Mouse (Mus musculus) limb, embryonic 14.5 days (tissue): ENCODE data around the gene Evi2a. TPM values are rescaled to one million over a fixed set of nuclear protein-coding genes. Genes with fewer than 3 reads are reported as not detected.

Experiments used
- ATAC-seq: fragments of 200-750 bp; cut with Nextera tagmentation; 2 replicates; pipeline ENCODE4 v1.8.0; 2017; ENCODE audit warnings: low read depth, moderate number of reproducible peaks, moderate TSS enrichment; ENCODE audit not compliant: low FRiP score
- DNase-seq: peaks from one replicate; pipeline ENCODE4 v3.0.0-alpha.2; 2015; ENCODE audit warnings: low spot score
- H3K27ac ChIP-seq: fragments of 300-500 bp; sonication (generic); replicated peaks from 2 replicates; pipeline ENCODE4 v1.5.1; 2014; ENCODE audit warnings: low read depth, mild to moderate bottlenecking, low read length, moderate library complexity, mixed read lengths
- H3K27me3 ChIP-seq: fragments of 300-500 bp; sonication (generic); 2 replicates; pipeline ENCODE4 v1.6.1; 2014; ENCODE audit warnings: low read length, mixed read lengths; ENCODE audit not compliant: control insufficient read depth, insufficient read depth
- H3K36me3 ChIP-seq: fragments of 300-500 bp; sonication (generic); 2 replicates; pipeline ENCODE4 v1.6.1; 2014; ENCODE audit warnings: mild to moderate bottlenecking, low read length, moderate library complexity, mixed read lengths; ENCODE audit not compliant: control insufficient read depth, insufficient read depth
- H3K4me1 ChIP-seq: fragments of 300-500 bp; sonication (generic); 2 replicates; pipeline ENCODE4 v1.6.1; 2014; ENCODE audit warnings: antibody characterized with exemption, low read length, mixed read lengths; ENCODE audit not compliant: control insufficient read depth, insufficient read depth
- H3K4me2 ChIP-seq: fragments of 300-500 bp; sonication (generic); replicated peaks from 2 replicates; pipeline ENCODE4 v1.6.1; 2014; ENCODE audit warnings: low read depth, mild to moderate bottlenecking, low read length, moderate library complexity; ENCODE audit not compliant: severe bottlenecking
- H3K4me3 ChIP-seq: fragments of 300-500 bp; sonication (generic); replicated peaks from 2 replicates; pipeline ENCODE4 v1.5.1; 2014; ENCODE audit warnings: low read length
- H3K9ac ChIP-seq: fragments of 300-500 bp; sonication (generic); 2 replicates; pipeline ENCODE4 v1.6.1; 2014; ENCODE audit warnings: mild to moderate bottlenecking, low read depth, low read length, moderate library complexity; ENCODE audit not compliant: severe bottlenecking
- H3K9me3 ChIP-seq: fragments of 300-500 bp; sonication (generic); 2 replicates; pipeline ENCODE4 v1.6.1; 2016; ENCODE audit warnings: low read length; ENCODE audit not compliant: control insufficient read depth
- POLR2A ChIP-seq: fragments of 200-500 bp; IDR thresholded peaks from 2 replicates; pipeline ENCODE4 v1.8.0; 2012; ENCODE audit warnings: inconsistent platforms, mild to moderate bottlenecking, moderate library complexity, borderline replicate concordance; ENCODE audit not compliant: insufficient read depth, insufficient read length; ENCODE audit errors: extremely low read depth
- WGBS: fragments of 180-500 bp; shearing (Covaris S2); extraction: QIAGEN DNeasy Blood & Tissue Kit; methylation state at CpG from one replicate; pipeline ENCODE4 v1.1.7; 2014; 5-methylcytosine and 5-hydroxymethylcytosine counted together
- polyA plus RNA-seq, 2 experiments: library from polyadenylated mRNA; depleted of rRNA in 1 of 2; stranded (reverse) in 1 of 2; unstranded in 1 of 2; fragments of >200 nt; fragmentation: Nextera tagmentation in 1 of 2; extraction: Ambion mirVana in 1 of 2; gene quantifications; 2 replicates each; pipeline versions ENCODE4 v1.2.1 to v1.2.3; 2012 to 2014

The Evi2a gene
- polyA plus RNA-seq (2012; rRNA removed) (4.4 and 6.0 TPM in 2 replicates), polyA plus RNA-seq (2014; fragmentation: Nextera tagmentation; extraction: Ambion mirVana) (5.8 TPM in 2 replicates)

DNA sequence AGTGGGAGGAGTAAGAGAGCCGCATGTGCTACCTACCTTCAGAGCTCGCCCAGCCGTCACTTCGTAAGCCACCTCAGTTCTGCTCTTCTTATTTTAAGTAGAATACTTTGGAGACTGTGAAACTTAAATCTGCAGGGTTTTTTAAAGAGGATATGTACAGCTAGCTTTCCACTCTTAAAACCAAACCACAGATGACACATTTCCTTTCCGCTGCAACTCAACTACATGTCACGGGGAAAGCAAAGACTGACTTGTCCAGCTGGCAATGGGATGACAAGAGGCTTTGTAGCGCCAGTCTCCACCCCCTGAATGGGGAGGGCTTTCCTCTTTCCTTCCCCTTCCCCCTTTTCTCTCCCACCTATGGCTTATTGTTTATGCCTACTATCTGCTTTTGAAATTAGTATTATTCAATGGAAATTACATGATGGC, at the start of gene Evi2a, which contains the start of gene Evi2:
Evi2a (minus strand) TSS at position 277 of the 429 bp plus-strand sequence.
Evi2 (minus strand) TSS at position 257 of the 429 bp plus-strand sequence.
- no peak for TF ChIP-seq POLR2A
- ATAC-seq, result no peak
- Histone ChIP-seq H3K4me1 (peaks cover 4% of the 10 kb centered on the region), H3K4me3 (no peak within 1 kb of the TSS), H3K9ac (no peak within 1 kb of the TSS), H3K27ac (no peak within 1 kb of the TSS), H3K36me3 (peaks cover 34% of the 10 kb centered on the region), H3K4me2 (no peak within 1 kb of the TSS), H3K9me3 (no peaks in the 10 kb centered on the region), H3K27me3 (no peaks in the 10 kb centered on the region)
- WGBS, result 86% methylated on average over 7 of the region's 7 CpGs
- DNase-seq, result no peak

DNA sequence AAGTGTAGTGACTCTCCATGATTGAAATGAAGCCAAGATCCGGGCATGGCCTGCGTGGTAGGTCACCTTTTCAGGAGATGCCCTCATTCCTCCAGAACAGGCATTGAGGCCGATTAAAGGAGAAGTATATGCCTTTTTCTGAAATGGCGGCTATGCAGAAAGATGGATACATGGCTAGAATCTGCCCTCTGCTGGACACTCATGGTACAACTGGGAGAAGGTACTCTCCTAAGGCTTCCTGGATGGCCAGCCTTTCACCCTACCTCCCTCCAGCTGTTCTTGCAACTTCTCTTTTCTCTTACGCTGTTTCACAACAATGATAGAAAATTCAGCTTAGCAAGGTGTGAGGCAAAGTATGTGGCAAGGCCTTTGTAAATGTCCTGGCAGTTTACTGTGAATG, 47.3 kb upstream of the Evi2a start:
- peaks cover 43% of the 10 kb centered on the region for H3K36me3 ChIP-seq
- 59% methylated on average over 5 of the region's 5 CpGs for WGBS
- peak; percentile 78 for DNase-seq

DNA sequence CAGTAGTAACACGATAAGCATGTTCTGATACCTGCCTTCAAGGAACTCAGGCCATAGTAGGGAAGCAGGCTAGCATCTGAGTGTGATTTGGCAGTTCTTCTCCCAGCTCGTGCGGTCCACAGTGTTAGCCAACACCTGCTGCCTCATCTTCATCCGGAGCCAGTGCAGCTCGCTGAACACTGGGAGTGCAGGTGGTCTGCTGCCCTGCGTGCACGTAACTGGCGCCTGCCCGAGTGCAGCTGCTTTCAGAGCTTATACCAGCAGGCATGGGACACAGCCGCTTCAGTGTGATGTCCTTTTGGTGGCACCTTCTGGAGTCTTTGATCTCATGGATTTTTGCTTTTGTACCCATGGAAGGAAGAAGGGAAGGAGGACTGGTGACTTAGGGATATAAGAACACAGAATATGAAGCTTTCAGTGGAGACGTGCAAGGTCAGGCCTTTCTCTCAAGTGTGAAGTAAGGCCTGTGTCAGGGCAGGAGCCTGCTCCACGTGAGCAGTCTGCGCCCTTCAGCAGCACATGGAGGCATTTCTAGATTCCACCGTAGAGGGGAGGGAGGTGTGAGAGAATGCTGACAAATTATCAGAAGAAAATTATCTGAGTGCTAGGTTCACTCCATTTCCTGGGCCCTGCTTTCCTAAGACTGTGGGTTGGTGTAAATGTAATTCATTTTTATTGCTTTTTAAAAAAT, 45.1 kb upstream of the Evi2a start:
- Histone ChIP-seq H3K4me1 (no peaks in the 10 kb centered on the region), H3K4me3 (no peak overlapping the region), H3K27ac (no peak overlapping the region), H3K9me3 (no peaks in the 10 kb centered on the region), H3K27me3 (no peaks in the 10 kb centered on the region), H3K9ac (no peak overlapping the region), H3K4me2 (no peak overlapping the region), H3K36me3 (peaks cover 63% of the 10 kb centered on the region)
- WGBS, result 88% methylated on average over 14 of the region's 14 CpGs
- no peak for ATAC-seq
- no peak for DNase-seq
- TF ChIP-seq POLR2A, result no peak

More for the DNA sequence above, 47.3 kb upstream of the Evi2a start:
- H3K4me3 ChIP-seq, result no peak overlapping the region
- no peak for ATAC-seq
- TF ChIP-seq POLR2A, result no peak
- no peaks in the 10 kb centered on the region for H3K9me3 ChIP-seq
- H3K27ac ChIP-seq, result no peak overlapping the region
- H3K4me1 ChIP-seq, result no peaks in the 10 kb centered on the region
- no peaks in the 10 kb centered on the region for H3K27me3 ChIP-seq
- no peak overlapping the region for H3K9ac ChIP-seq
- H3K4me2 ChIP-seq, result no peak overlapping the region

DNA sequence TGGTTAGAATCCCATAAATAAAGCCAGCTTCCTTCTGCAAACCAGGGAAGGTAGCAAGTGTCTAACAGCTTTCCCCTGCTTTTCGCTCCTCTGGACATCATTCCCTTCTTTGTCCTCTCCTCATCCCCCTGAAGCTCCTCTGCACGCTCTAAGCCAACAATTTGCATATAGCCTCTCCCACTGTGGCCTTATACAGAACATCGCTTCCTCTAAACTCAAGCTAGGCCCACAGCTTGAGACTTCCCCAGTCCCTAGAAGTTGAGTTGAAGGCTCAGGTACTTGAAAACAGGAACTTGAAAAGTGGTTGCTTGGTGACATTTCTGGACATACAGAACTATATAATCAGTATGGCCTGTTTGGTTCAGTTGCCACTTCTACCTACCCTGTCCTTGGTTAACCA, 43.4 kb upstream of the Evi2a start:
- no peak overlapping the region for H3K4me2 ChIP-seq
- peaks cover 76% of the 10 kb centered on the region for H3K36me3 ChIP-seq
- H3K4me1 ChIP-seq, result no peaks in the 10 kb centered on the region
- H3K27ac ChIP-seq, result no peak overlapping the region
- ATAC-seq (no peak), DNase-seq (no peak)
- H3K9ac ChIP-seq, result no peak overlapping the region
- no peaks in the 10 kb centered on the region for H3K27me3 ChIP-seq
- no peak overlapping the region for H3K4me3 ChIP-seq
- TF ChIP-seq POLR2A, result no peak
- WGBS, result 81% methylated on average over 3 of the region's 3 CpGs
- H3K9me3 ChIP-seq, result no peaks in the 10 kb centered on the region

DNA sequence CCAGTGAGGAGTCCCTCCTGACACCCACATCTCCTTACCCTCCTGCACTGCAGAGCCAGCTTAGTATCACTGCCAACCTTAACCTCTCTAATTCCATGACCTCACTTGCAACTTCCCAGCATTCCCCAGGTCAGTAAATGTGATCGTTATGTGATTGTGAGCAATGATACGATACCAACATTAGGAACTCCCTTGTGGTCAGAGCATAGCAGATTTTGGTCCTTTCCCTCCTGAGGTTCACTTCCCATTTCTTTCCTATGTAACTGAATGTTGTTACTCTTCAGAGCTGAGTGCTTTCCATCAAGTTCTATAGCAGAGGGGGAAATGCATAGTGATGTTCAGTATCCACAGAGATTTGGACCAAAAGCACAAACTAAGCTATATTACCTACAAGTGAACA, 39.9 kb upstream of the Evi2a start:
- Histone ChIP-seq H3K27ac (no peak overlapping the region), H3K9ac (no peak overlapping the region), H3K4me1 (no peaks in the 10 kb centered on the region), H3K36me3 (peaks cover 86% of the 10 kb centered on the region), H3K27me3 (no peaks in the 10 kb centered on the region), H3K4me2 (no peak overlapping the region), H3K9me3 (no peaks in the 10 kb centered on the region), H3K4me3 (no peak overlapping the region)
- TF ChIP-seq POLR2A, result no peak
- DNase-seq (no peak), ATAC-seq (no peak)
- WGBS, result 85% methylated on average over 2 of the region's 2 CpGs
